Mouse (Mus musculus): ENCODE measurements at regions not wholly inside any gene's neighbourhood (a gene's known extent, or its start where the extent isn't known, plus 50 kb on each side); places are given as distances from the start of the nearest gene placed in this dataset.

- TF ChIP-seq CTCF (IDR thresholded peaks at IDR 0.05; ENCODE audit: borderline replicate concordance, insufficient read depth, low read length) (no peak), POLR2A (IDR thresholded peaks at IDR 0.05; ENCODE audit: low read depth, low read length) (no peak)
Observed at GRCm38 (mm10) chr13:63951136-63951535, 136.1 kb downstream of the Ercc6l2 start.

Data from embryonic fibroblast, embryonic 13.5 days (primary cell).